Mouse (Mus musculus): Measurements from ENCODE around the gene Tceal3. TPM values are rescaled to one million over a fixed set of nuclear protein-coding genes. Genes with fewer than 3 reads are reported as not detected.

Tceal3 gene
- polyA plus RNA-seq, 1 experiment from 2014 or later: 11.0 TPM

Other genes with a start within 250 kb of the Tceal3 start
- gene Kir3dl1, start 72.8 kb upstream of the Tceal3 start, polyA plus RNA-seq (2015; fragmentation: Nextera tagmentation; extraction: Ambion mirVana): not detected in 2 replicates
- not detected in 2 replicates for gene Kir3dl2, start 46.8 kb upstream of the Tceal3 start, polyA plus RNA-seq (2015; fragmentation: Nextera tagmentation; extraction: Ambion mirVana)
- gene Tceal1, start 117.1 kb downstream of the Tceal3 start, polyA plus RNA-seq (2015; fragmentation: Nextera tagmentation; extraction: Ambion mirVana): 12.5 and 13.6 TPM in 2 replicates
- gene Morf4l2, start 152.8 kb downstream of the Tceal3 start, polyA plus RNA-seq (2015; fragmentation: Nextera tagmentation; extraction: Ambion mirVana): 511 and 543 TPM in 2 replicates
- 0.10 and 0.15 TPM in 2 replicates for gene Glra4, start 189.3 kb downstream of the Tceal3 start, polyA plus RNA-seq (2015; fragmentation: Nextera tagmentation; extraction: Ambion mirVana)
- 3.3 and 3.4 TPM in 2 replicates for gene Plp1, start 231.8 kb downstream of the Tceal3 start, polyA plus RNA-seq (2015; fragmentation: Nextera tagmentation; extraction: Ambion mirVana)